Mouse (Mus musculus) megakaryocyte, embryonic 14.5 days (primary cell): ENCODE data around the gene Srrm4.

ENCODE experiments used
- FLI1 ChIP-seq: IDR thresholded peaks from 2 replicates; pipeline ENCODE4 v1.6.1; 2012; ENCODE audit warnings: low read length, inconsistent platforms, mixed read lengths
- GATA1 ChIP-seq: IDR thresholded peaks from 3 replicates; pipeline ENCODE4 v1.6.1; 2012; ENCODE audit warnings: mixed read lengths, low read length, inconsistent platforms, borderline replicate concordance

DNA sequence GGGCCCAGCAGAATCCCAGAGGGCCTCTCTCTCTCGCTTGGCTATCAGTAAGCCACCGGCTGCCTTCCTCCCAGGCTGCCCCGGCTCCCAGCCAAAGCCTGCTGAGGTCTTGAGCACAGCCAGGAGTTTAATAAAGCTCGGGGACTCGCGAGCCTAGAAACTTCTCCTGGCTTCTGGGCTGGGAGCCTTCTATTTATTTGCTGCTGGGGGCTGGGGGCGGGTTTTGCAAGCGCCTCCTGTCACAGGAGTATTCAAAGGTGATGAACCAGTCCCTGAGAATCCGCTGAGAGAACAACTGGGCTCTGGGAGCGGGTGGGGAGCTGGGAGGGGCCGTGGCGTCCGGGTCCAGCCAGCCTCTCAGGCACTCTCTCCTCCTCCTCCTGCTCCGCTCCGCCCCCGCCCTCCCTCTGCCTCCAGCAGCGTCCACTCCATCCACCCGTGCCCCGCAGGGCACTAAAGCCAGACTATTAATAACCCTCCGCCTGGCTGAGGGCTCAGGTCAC, 168.9 kb downstream of the Srrm4 start, which contains the start of gene Hspb8:
- no peak for TF ChIP-seq GATA1
- TF ChIP-seq FLI1 = no peak
